Mouse (Mus musculus): ENCODE measurements around the gene Serpinb1c.

DNA sequence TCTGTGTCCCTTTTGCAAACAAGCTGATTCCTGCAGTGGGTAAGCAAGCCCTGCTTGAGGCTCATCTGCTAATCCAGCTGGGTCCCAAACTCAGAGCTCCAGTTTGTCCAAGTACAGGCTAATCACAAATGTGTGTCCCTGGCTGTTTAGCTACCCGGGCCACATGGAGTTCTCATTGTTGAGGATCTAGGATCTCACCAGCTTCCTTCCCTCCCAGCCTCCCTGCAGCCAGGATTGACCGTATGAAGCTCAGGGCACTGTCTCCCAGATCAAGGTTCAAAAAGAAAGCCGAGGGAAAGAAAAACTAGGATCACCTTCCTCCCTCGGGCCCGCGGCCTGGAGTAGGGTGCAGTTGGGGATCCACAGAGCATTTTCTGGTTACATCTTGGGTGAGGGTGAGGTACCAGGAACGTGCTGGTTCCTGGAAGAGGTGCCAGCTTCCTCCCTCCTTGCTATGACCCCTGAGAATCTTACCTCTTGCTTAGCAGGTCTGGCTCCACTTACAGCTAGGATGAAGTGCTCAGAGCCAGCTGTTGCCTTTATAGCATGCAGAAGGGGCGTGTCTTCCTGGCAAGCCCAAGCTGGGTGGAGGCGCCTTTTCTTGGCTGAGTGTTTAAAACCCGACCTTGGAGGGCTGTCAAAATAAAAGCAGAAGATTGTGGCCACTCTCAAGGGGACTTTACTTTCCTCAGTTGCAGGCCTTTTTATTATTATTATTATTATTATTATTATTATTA is 47.2 kb downstream of the Serpinb1c start, which contains the start of gene Serpinb1a:
- no peak for TF ChIP-seq CTCF (IDR thresholded peaks at IDR 0.05)
- no peak for TF ChIP-seq EP300 (IDR thresholded peaks at IDR 0.05; ENCODE audit: insufficient read depth, low read depth, low read length)
